Mouse (Mus musculus) ES-Bruce4 (cell line): Measurements from ENCODE around the gene Ap2m1.

Source experiments
- CTCF ChIP-seq: IDR thresholded peaks from one replicate; pipeline ENCODE4 v1.8.1; 2011; ENCODE audit warnings: low read depth, low read length
- POLR2A ChIP-seq: IDR thresholded peaks from one replicate; pipeline ENCODE4 v1.8.1; 2011; ENCODE audit warnings: low read length; ENCODE audit not compliant: insufficient read depth

DNA sequence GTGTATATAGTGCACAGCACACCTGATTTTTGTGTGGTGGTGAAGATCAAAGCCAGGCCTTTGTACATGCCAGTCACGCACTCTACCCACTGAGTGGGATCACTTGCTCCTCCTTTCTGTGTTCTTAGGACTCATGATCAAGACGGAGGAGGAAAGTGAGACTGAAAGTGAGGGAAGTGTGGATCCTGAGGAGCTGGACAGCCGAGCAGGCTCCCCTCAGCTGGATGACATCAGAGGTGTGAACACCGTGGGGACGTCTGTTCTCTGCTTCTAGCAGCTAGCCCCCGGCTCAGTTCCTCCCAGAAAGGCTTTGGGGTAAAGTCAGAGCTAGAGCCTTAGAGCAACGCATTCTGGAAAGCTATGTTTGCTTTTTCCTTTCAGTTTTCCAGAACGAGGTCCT, 29.3 kb upstream of the Ap2m1 start:
- TF ChIP-seq CTCF (no peak), POLR2A (no peak)
